Mouse (Mus musculus) ovary, postnatal 14 days (tissue): ENCODE results near the gene Smtnl2.

Experiments
- DNase-seq: peaks from one replicate; pipeline ENCODE4 v3.0.0; 2022; ENCODE audit warnings: low spot score

The Smtnl2 gene

DNA sequence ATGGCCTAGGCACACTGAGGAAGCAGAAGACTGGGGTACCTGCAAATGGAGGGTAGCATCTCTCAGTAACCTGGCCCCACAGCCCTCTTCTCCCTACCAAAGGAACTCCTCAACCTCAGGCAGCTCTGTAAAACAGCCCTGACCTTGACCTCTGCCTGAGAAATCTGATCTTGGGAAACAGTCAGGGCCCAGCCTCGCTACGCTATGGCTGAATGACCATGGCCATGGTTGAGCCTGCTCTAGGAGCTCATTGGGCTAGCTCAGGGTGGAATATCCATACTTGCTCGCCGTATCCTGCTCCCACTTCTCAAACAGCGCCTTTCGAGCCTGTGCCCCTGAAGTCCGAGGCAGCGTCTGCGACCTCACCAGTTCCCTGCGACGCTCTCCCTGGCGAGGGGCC lies 10.4 kb downstream of the Smtnl2 start:
- DNase-seq: no peak

DNA sequence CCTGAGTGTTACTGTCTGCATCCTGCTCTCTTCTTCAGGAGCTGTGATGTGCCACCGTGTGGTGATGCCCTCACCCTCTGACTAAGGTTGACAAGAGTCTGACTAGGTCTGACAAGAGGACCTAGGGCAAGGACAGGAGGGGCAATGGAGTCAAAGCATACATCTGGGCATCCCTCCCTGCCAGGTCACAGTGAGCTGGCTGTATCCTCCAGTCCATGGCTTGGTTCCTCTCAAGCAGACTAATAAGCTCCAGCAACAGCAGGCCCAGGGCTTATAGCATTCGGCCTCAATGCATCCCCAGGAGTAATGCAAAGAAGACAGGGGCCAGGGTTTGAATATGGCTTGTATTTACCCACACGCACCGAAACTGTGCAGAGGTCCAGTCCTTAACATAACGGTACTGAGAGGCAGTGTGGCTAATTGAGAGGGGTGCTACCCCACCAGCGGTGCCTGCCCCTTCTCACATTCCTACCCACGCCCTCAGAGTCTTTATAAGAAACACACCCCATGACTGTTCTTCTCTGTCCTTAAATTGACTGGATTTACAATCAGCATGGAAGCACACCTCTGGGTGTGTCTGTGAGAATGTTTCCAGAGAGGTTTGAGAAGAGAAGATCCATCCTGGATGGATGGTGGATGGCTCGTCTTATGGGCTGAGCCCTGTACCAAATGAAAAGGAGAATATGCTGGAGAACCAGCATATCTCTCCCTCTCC lies 13.5 kb downstream of the Smtnl2 start:
- no peak for DNase-seq

GRCm38 (mm10) chr11:72397072-72397471 lies 14.4 kb downstream of the Smtnl2 start:
- DNase-seq: peak; percentile 60

- DNase-seq: no peak
Observed at GRCm38 (mm10) chr11:72396621-72397020, 14.9 kb downstream of the Smtnl2 start.

GRCm38 (mm10) chr11:72395652-72396051 lies 15.9 kb downstream of the Smtnl2 start:
- DNase-seq: no peak

GRCm38 (mm10) chr11:72394694-72395093 lies 16.8 kb downstream of the Smtnl2 start:
- no peak for DNase-seq

- no peak for DNase-seq
Observed at GRCm38 (mm10) chr11:72393669-72394068, 17.8 kb downstream of the Smtnl2 start.

DNA sequence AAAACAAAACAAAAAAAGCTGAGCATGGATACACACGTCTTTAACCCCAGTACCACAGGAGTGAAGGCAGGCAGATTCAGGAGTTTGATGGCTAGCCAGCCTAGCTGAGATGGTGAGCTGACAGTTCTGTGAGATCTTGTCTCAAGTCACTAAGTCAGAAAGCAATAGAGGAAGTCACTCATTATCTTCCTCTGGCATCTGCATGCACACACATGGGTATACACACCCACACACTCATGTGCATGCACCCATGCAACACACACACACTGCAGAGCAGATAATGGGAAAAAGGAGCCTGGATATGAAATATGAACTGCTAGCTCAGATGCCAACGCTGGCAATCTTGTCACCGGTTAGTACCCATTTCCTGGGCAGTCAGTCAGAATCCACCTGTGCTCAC lies 18.3 kb downstream of the Smtnl2 start:
- DNase-seq: no peak

DNA sequence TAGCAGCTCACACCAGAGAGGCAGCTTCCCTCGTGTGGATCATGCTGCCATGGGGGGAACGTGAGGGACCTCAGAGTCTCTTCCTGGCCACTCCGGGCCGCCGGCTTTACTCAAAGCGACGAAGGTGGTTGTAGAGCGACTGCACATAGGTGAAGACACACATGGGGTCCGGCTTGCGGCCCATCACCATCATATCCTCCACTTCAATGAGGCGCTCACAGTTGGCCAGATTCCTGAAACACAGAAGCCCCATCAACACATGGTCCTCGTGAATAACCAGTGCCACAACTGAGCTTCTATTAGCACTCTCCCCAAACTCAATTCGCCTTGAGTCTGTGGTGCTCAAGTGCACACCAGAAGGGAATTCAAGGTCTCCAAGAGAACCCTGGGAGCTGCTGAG lies 20.3 kb downstream of the Smtnl2 start:
- DNase-seq: no peak

GRCm38 (mm10) chr11:72389407-72390142 lies 21.9 kb downstream of the Smtnl2 start:
- DNase-seq: no peak

- DNase-seq: no peak
Observed at GRCm38 (mm10) chr11:72388113-72388529, 23.4 kb downstream of the Smtnl2 start.

- DNase-seq: no peak
Observed at GRCm38 (mm10) chr11:72379351-72379750, 32.2 kb downstream of the Smtnl2 start.

DNA sequence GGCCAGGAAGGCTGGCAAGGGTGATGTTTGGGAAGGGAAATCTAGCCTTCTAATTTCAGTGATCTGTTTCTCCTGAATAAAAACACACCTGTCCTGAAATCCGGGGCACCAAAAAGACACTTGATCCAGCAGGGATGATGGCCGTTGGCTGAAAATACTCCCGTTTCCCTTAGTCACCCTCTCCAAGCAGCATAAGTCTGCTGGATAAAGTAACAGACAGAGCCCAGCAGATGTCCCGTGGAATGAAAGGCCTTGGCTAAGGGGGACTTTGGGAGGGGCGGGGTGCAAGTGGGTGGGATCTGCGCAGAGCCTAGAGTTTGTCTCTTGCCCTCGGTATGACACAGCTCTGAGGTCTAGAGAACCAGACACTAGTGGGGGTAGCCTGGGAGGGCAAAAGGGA lies 33.3 kb downstream of the Smtnl2 start:
- no peak for DNase-seq

DNA sequence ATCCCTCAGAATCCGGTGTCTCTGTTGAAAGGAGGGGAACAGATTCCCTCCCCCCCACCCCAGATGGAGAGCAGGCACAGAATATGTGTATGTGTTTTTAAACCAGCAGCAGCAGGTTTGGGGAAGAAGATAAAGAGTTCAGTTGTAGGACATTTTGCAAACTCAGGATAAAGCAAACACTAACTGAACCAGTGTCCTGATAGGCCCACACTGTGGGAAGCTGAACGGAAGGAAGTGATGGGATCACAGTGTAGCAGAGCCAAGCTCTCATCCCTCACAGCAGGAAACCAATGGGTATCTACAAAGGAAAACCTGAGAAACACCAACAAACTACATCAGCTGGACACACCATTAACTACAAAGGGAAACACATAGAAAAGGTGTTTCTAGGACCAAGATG lies 35.0 kb downstream of the Smtnl2 start:
- DNase-seq: no peak

DNA sequence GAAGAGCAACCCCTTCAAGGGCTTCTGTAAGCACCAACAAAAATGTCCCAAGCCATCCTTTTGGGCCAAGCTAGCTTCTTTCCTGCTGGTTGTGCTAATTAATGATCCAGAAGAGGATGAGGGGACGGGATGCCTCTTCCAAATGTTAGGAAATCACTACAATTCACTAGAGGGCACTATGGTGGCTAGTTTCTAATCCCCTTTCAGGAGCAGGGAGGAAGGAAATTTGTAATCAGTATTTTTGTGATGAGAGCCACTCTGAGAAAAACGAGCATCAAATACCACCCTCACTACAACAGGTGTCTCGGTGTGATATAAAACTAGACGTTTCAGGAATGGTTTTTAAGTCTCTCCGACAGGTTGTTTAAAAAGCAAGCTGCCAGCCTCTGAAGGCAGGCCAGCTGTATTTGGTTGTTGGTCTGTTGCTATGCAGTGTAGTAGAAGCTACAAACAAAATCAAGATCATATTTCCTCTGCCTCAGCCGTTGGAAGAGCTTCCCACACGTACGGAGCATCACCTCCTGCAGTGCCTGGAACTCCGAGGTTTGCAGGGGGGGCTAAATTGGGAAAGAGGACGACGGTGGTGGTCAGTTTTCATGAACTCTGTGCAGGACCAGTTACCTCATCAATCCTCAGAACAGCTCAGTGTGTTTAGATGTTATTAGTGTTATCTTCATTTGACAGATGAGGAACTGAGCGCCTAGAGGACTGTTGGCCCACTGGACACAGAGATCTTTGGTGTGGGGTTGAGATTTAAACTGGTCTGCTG lies 41.4 kb downstream of the Smtnl2 start:
- DNase-seq: no peak

- no peak for DNase-seq
Observed at GRCm38 (mm10) chr11:72367934-72368674, 43.4 kb downstream of the Smtnl2 start.

GRCm38 (mm10) chr11:72366126-72366525 lies 45.4 kb downstream of the Smtnl2 start:
- no peak for DNase-seq

DNA sequence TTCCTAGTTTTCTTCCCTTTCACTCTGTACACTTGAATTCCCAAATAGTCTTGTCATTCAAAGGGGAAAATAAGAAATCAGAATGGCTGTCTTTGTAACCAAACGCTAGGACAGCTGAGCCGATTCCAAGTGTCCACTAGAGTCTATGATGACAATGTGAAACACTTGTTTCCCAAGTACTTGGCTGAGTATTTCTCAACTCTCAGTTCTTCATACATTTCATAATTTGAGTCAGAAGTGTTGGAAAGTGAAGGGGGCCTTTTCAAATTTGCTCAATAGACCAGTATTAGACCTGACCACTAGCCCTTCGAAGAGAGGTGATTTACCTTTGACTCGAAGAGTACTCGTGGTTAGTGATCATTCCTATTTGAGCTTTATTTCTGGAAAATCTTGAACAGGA lies 47.0 kb downstream of the Smtnl2 start:
- DNase-seq: no peak

DNA sequence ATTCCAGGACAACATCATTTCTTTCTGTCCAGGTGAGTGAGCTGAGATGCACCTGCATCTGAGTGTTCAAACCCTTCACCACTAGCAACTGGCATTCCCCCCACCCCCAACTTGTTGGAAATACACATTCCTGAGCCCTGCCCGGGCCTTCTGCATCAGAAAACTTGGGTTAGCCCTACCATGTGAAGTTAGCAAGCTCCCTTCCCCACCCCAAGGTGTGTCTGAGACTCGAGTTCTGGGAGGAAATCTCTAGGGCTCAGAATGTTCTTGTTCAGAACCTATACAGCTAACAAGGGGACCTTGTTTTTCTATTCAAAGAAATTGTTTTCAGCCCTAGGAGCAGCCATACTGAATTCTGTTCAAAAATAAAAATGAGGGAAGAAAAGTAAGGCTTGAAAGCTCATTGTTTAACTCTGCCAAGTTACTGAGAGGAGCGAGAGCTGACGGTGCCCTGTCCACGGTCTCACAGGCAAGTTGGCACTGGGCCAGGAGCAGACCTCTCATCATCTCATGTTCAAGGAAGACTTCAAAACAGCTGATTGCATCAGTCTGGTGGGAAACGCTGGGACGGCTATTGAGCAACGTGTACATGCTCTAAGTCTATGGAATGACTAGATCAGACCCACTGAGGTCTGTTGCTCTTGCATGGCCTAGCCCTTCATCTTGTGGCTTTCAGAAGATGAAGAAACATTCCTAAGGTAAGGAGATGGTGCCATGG lies 47.8 kb downstream of the Smtnl2 start:
- DNase-seq: no peak

- DNase-seq: no peak
Observed at GRCm38 (mm10) chr11:72362347-72362741, 49.2 kb downstream of the Smtnl2 start, which contains the start of gene Tekt1. Tekt1 (minus strand) TSS chr11:72362442.
